Mouse (Mus musculus) forebrain, embryonic 14.5 days (tissue): ENCODE data around the gene Pcyox1. TPM values are rescaled to one million over a fixed set of nuclear protein-coding genes. Genes with fewer than 3 reads are reported as not detected.
A peak's percentile ranks its signal among the peaks of the same experiment; 100 is the strongest.

Experiments used
- ATAC-seq: fragments of 200-750 bp; cut with Nextera tagmentation; 2 replicates; pipeline ENCODE4 v1.8.0; 2017; ENCODE audit warnings: mild to moderate bottlenecking, moderate library complexity
- DNase-seq: peaks from one replicate; pipeline ENCODE4 v3.0.0-alpha.2; 2015; ENCODE audit warnings: low spot score
- H3K27ac ChIP-seq: fragments of 300-500 bp; sonication (generic); 2 replicates; pipeline ENCODE4 v1.5.1; 2014; ENCODE audit warnings: low read depth, mild to moderate bottlenecking, control low read depth, low read length, moderate library complexity
- H3K27me3 ChIP-seq: fragments of 300-500 bp; sonication (generic); replicated peaks from 2 replicates; pipeline ENCODE4 v1.6.1; 2014; ENCODE audit warnings: low read length, control low read depth, mixed read lengths; ENCODE audit not compliant: control insufficient read depth, insufficient read depth
- H3K36me3 ChIP-seq: fragments of 300-500 bp; sonication (generic); 2 replicates; pipeline ENCODE4 v1.6.1; 2014; ENCODE audit warnings: low read length, control low read depth; ENCODE audit not compliant: control insufficient read depth, insufficient read depth
- H3K4me1 ChIP-seq: fragments of 300-500 bp; sonication (generic); 2 replicates; pipeline ENCODE4 v1.6.1; 2014; ENCODE audit warnings: antibody characterized with exemption, low read length, control low read depth; ENCODE audit not compliant: control insufficient read depth, insufficient read depth
- H3K4me2 ChIP-seq: fragments of 300-500 bp; sonication (generic); 2 replicates; pipeline ENCODE4 v1.6.1; 2014; ENCODE audit warnings: mild to moderate bottlenecking, control low read depth, low read length
- H3K4me3 ChIP-seq: fragments of 300-500 bp; sonication (generic); 2 replicates; pipeline ENCODE4 v1.5.1; 2014; ENCODE audit warnings: low read depth, low read length, control low read depth
- H3K9ac ChIP-seq: fragments of 300-500 bp; sonication (generic); 2 replicates; pipeline ENCODE4 v1.6.1; 2014; ENCODE audit warnings: mild to moderate bottlenecking, low read length, control low read depth, moderate library complexity
- H3K9me3 ChIP-seq: fragments of 300-500 bp; sonication (generic); replicated peaks from 2 replicates; pipeline ENCODE4 v1.6.1; 2016; ENCODE audit warnings: low read length, control low read depth, mixed read lengths; ENCODE audit not compliant: control insufficient read depth
- WGBS: fragments of 180-500 bp; shearing (Covaris S2); extraction: QIAGEN DNeasy Blood & Tissue Kit; methylation state at CpG from one replicate; pipeline ENCODE4 v1.1.7; 2014; 5-methylcytosine and 5-hydroxymethylcytosine counted together
- polyA plus RNA-seq: library from polyadenylated mRNA; unstranded; fragments of >200 nt; fragmentation: Nextera tagmentation; extraction: Ambion mirVana; gene quantifications from 2 replicates; pipeline ENCODE4 v1.2.1, GENCODE M21; 2014

Gene Pcyox1
- polyA plus RNA-seq, 1 experiment from 2014 or later, result 81.3 TPM

- Histone ChIP-seq H3K4me2 (peak overlapping the region; percentile 47), H3K4me3 (peak overlapping the region; percentile 60), H3K27me3 (no peaks in the 10 kb centered on the region), H3K36me3 (0 out of 2 replicates have a peak, but pooled peaks cover 7% of the 10 kb centered on the region), H3K27ac (no peak overlapping the region), H3K4me1 (peaks cover 10% of the 10 kb centered on the region; the same call in 1 of the 2 replicates), H3K9me3 (no peaks in the 10 kb centered on the region), H3K9ac (no peak overlapping the region; the same call in 1 of the 2 replicates)
- DNase-seq, result peak; percentile 7
- no peak for ATAC-seq
- WGBS, result 36% methylated on average over 12 of the region's 12 CpGs
These were observed 6.0 kb upstream of the Pcyox1 start for GRCm38 (mm10) chr6:86402681-86403607.

- ATAC-seq (no peak), DNase-seq (peak; percentile 77)
- WGBS, result 9% methylated on average over 9 of the region's 9 CpGs
- Histone ChIP-seq H3K27ac (no peak overlapping the region), H3K4me3 (peak overlapping the region; percentile 9; the same call in 1 of the 2 replicates), H3K4me1 (peaks cover 5% of the 10 kb centered on the region; the same call in 1 of the 2 replicates), H3K9me3 (no peaks in the 10 kb centered on the region), H3K27me3 (no peaks in the 10 kb centered on the region), H3K4me2 (peak overlapping the region; percentile 27), H3K36me3 (no peaks in the 10 kb centered on the region), H3K9ac (no peak overlapping the region)
These were observed 4.0 kb upstream of the Pcyox1 start for GRCm38 (mm10) chr6:86400972-86401371.

- Histone ChIP-seq H3K9ac (no peak overlapping the region), H3K36me3 (no peaks in the 10 kb centered on the region), H3K27me3 (no peaks in the 10 kb centered on the region), H3K4me1 (peaks cover 13% of the 10 kb centered on the region), H3K9me3 (no peaks in the 10 kb centered on the region), H3K4me3 (no peak overlapping the region), H3K27ac (no peak overlapping the region), H3K4me2 (no peak overlapping the region)
- DNase-seq (no peak), ATAC-seq (no peak)
- WGBS, result 82% methylated on average over 2 of the region's 2 CpGs
These were observed 3.0 kb upstream of the Pcyox1 start for GRCm38 (mm10) chr6:86399995-86400394.

- 93% methylated on average over 2 of the region's 2 CpGs for WGBS
- Histone ChIP-seq H3K4me2 (no peak overlapping the region), H3K36me3 (0 out of 2 replicates have a peak, but pooled peaks cover 3% of the 10 kb centered on the region), H3K27ac (no peak overlapping the region), H3K27me3 (no peaks in the 10 kb centered on the region), H3K9me3 (no peaks in the 10 kb centered on the region), H3K4me1 (peaks cover 17% of the 10 kb centered on the region), H3K4me3 (no peak overlapping the region), H3K9ac (no peak overlapping the region)
- ATAC-seq, result no peak
- DNase-seq, result no peak
These were observed 2.0 kb upstream of the Pcyox1 start for GRCm38 (mm10) chr6:86398986-86399385.

- Histone ChIP-seq H3K4me1 (peaks cover 17% of the 10 kb centered on the region), H3K36me3 (peaks cover 15% of the 10 kb centered on the region), H3K27me3 (no peaks in the 10 kb centered on the region), H3K27ac (peak overlapping the region; percentile 91), H3K4me3 (peak overlapping the region; percentile 87), H3K9me3 (no peaks in the 10 kb centered on the region), H3K9ac (peak overlapping the region; percentile 96), H3K4me2 (peak overlapping the region; percentile 69)
- no peak for ATAC-seq
- WGBS, result 5% methylated on average over 14 of the region's 14 CpGs
- DNase-seq, result no peak
These were observed 465 bp upstream of the Pcyox1 start for GRCm38 (mm10) chr6:86397257-86397980.

GRCm38 (mm10) chr6:86395969-86396368 lies 985 bp downstream of the Pcyox1 start:
- peak overlapping the region; percentile 69 for H3K4me2 ChIP-seq
- H3K27me3 ChIP-seq, result no peaks in the 10 kb centered on the region
- peaks cover 17% of the 10 kb centered on the region for H3K4me1 ChIP-seq
- peak overlapping the region; percentile 96 for H3K9ac ChIP-seq
- peaks cover 29% of the 10 kb centered on the region for H3K36me3 ChIP-seq
- ATAC-seq, result no peak
- 21% methylated on average over 10 of the region's 10 CpGs for WGBS
- H3K27ac ChIP-seq, result peak overlapping the region; percentile 91
- DNase-seq, result no peak
- H3K4me3 ChIP-seq, result peak overlapping the region; percentile 87
- H3K9me3 ChIP-seq, result no peaks in the 10 kb centered on the region

GRCm38 (mm10) chr6:86395021-86395420 lies 1.9 kb downstream of the Pcyox1 start:
- Histone ChIP-seq H3K36me3 (peaks cover 39% of the 10 kb centered on the region), H3K4me2 (peak overlapping the region; percentile 69), H3K27ac (no peak overlapping the region), H3K9me3 (no peaks in the 10 kb centered on the region), H3K4me3 (peak overlapping the region; percentile 87; the same call in 1 of the 2 replicates), H3K9ac (peak overlapping the region; percentile 96), H3K4me1 (peaks cover 17% of the 10 kb centered on the region), H3K27me3 (no peaks in the 10 kb centered on the region)
- ATAC-seq (no peak), DNase-seq (no peak)
- 91% methylated on average over 9 of the region's 9 CpGs for WGBS

GRCm38 (mm10) chr6:86394078-86394720 lies 2.8 kb downstream of the Pcyox1 start:
- Histone ChIP-seq H3K36me3 (peaks cover 47% of the 10 kb centered on the region), H3K4me1 (peaks cover 17% of the 10 kb centered on the region), H3K4me2 (no peak overlapping the region), H3K27me3 (no peaks in the 10 kb centered on the region), H3K9ac (no peak overlapping the region), H3K27ac (no peak overlapping the region), H3K4me3 (no peak overlapping the region), H3K9me3 (no peaks in the 10 kb centered on the region)
- WGBS, result 90% methylated on average over 17 of the region's 17 CpGs
- DNase-seq (no peak), ATAC-seq (no peak)
